Mouse (Mus musculus) embryonic stem cell, embryonic (primary cell): ENCODE data around the gene Kalrn.

Experiments used
- CTCF ChIA-PET, 4 experiments: fragments of 300-600 bp in 2 of 4; fragments of 350-600 bp in 2 of 4; sonication (Branson Sonifier 250); formaldehyde crosslinking; loops; one replicate each; lab custom pipeline; 2022; ENCODE audit warnings: inconsistent platforms in 2 of 4; lab: Charles Lee
- POLR2A ChIA-PET, 4 experiments: fragments of 300-600 bp in 2 of 4; fragments of 350-600 bp in 2 of 4; sonication (Branson Sonifier 250); formaldehyde crosslinking; loops; one replicate each; lab custom pipeline; 2022; ENCODE audit warnings: antibody characterized with exemption in 4 of 4, inconsistent platforms in 1 of 4; lab: Charles Lee

Kalrn gene

GRCm38 (mm10) chr16:34231146-34231545, 342.2 kb downstream of the Kalrn start:
- CTCF ChIA-PET, result interaction anchor here in 2 of 4 experiments (0.6 to 1.0 kb wide), 2 partner anchors 39 to 230 kb away, joined by 3 read pairs; no protein-coding TSS in a partner anchor
- POLR2A ChIA-PET, result no interaction called here

- POLR2A ChIA-PET, result no interaction called here
- CTCF ChIA-PET, result interaction anchor here in 2 of 4 experiments (0.7 to 1.1 kb wide), 2 partner anchors 36 to 147 kb away, joined by 3 read pairs; no protein-coding TSS in a partner anchor
Observed at GRCm38 (mm10) chr16:34229350-34229749, 344.0 kb downstream of the Kalrn start.

DNA sequence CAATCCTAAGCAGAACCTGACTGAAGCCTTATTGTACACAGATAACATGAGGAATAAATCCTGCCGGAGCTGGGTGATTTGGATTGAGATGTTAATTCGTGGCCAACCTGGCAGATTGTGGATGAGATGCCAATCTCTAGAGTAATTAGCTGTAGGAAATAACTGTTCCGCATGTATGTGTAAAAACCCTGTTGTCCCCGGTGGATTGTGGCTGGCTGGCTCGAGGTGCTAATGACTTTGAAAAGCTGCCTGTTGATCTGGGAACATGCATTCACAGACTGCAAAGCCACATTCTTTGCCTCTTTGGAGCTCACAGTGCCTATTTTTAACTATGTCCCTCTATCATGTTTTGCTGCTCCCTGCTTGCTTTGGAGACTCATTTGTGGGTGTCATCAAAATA, 344.7 kb downstream of the Kalrn start:
- ChIA-PET POLR2A (no interaction called here), CTCF (interaction anchor here in 2 of 4 experiments (0.7 to 1.2 kb wide), 2 partner anchors 94 to 146 kb away, joined by 3 read pairs; no protein-coding TSS in a partner anchor)

DNA sequence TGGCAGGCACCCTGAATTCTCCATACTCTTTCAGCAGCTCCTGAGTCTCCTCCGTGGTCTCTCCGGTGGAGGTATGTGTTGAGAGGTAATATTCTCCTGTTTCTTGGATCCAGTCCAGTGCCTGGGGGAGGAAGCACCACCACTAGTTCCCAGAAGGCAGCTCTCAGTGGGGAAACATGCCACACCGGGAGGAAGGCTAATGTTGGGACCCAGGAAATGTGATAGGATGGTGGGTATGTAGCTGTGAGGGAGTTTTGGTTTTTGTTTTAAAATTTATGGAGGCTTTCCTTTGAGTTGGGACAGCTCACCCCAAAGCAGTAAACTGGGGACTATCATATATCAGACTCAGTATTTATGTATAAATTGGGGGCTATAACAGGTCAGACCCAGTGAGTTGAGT, 361.2 kb downstream of the Kalrn start:
- ChIA-PET CTCF (no interaction called here), POLR2A (interaction anchor here in 1 of 4 experiments (0.6 to 1.8 kb wide), 2 partner anchors 23 to 1323 kb away, joined by 5 to 6 read pairs; no protein-coding TSS in a partner anchor)

DNA sequence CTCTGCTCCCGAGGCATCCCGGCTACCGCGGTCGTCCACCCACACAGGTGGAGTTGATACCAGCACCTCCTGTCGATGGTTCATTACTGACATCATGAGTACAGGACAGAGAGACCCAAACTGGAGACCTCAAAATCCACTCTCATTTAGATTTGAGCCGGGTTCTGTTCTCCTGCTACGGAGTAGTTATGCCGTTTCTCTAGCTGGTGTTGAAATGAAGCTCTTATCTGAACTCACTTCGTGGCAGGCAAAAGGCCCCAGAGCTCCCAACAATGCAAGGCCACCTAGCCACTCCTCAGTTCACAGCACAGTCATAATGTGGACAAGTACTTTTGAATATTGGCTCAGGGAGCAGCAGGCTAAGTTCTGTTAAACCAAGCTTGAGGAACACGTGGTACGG, 362.1 kb downstream of the Kalrn start:
- ChIA-PET CTCF (interaction anchor here in 1 of 4 experiments (1.0 kb wide), 1 partner anchor 18 kb away, joined by 3 read pairs; no protein-coding TSS in a partner anchor), POLR2A (interaction anchor here in 2 of 4 experiments (0.9 to 1.8 kb wide), 3 partner anchors 9 to 624 kb away, joined by 3 to 6 read pairs (median 5); no protein-coding TSS in a partner anchor)

GRCm38 (mm10) chr16:34208748-34209147, 364.6 kb downstream of the Kalrn start:
- ChIA-PET CTCF (no interaction called here), POLR2A (interaction anchor here in 1 of 4 experiments (1.2 kb wide), 1 partner anchor 27 kb away, joined by 3 read pairs; no protein-coding TSS in a partner anchor)

GRCm38 (mm10) chr16:34207972-34208371, 365.4 kb downstream of the Kalrn start:
- ChIA-PET POLR2A (interaction anchor here in 1 of 4 experiments (1.1 kb wide), 1 partner anchor 32 kb away, joined by 3 read pairs; no protein-coding TSS in a partner anchor), CTCF (no interaction called here)

DNA sequence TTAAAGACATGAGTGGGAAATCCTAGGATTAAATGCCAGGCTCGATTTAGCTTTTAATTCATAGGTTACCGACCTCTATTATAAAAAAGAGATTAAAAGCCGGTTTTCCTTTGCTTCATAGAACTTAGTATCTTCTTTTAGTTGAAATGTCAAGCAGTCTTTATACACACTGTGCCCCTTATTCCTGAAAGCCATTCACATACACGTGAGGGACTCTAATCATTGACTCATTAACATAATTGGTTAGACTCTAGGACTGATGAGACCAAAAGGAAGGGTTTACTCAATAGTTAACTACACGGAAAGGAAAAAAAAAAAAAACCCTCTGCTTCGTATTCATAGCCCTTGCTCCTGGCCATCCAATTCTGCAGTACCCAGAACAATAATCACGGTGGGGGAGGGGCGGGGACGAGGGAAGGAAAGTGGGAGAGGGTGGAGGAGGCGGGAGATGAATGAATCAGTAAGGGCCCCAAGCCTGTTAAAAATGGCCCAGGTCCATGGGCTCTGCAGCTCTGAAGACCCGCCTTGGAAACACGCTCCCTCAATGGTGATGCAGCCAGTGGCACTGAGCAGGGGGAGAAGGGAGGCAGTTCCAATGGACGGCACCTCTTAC, 368.7 kb downstream of the Kalrn start:
- POLR2A ChIA-PET, result no interaction called here
- CTCF ChIA-PET, result interaction anchor here in 2 of 4 experiments (1.1 to 1.3 kb wide), 2 partner anchors 12 kb away, joined by 3 read pairs; no protein-coding TSS in a partner anchor

GRCm38 (mm10) chr16:34199543-34199942, 373.8 kb downstream of the Kalrn start:
- ChIA-PET POLR2A (no interaction called here), CTCF (interaction anchor here in 1 of 4 experiments (0.6 kb wide), 1 partner anchor 74 kb away, joined by 3 read pairs; no protein-coding TSS in a partner anchor)

DNA sequence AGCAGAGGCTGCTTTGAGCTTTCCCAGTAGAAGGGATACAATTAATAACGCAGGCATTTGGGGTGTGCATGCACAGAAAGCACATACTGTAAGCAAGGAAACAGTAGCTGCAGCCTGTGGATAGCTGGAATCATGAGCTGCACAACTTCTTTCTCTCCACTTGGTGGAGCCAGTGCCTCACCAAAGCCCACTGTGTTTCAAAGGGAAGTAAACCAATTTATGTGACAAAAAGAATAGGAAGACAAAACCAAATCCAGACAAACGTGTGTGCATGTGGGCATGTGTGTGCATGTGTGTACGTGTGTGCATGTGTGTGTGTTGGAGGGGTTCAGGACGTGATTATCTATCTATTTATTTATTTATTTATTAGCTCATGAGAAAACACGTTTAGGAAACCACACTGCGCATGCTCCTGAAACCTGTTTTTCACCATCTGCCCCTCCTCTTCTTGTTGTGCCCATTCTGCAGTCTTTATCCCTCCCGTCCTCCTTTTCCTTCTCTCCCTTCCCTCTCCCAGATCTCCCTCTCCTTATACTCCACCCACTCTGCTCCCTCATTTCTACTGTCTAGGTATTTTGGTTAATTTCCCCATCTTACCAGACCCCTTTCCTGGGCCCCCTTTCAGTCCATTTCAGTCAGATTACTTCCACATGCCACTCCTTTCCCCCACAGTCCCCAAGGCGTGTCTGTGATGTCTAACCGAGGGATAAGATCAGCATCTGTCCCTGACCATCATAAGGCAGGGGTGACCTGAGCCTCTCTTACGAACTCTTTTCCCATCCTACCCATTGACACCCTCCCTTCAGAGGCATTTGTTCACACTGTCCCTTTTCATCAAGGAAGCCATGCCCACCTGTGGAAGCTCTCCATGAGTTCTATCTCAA, 380.1 kb downstream of the Kalrn start:
- ChIA-PET CTCF (interaction anchor here (0.5 to 2.3 kb wide), 42 partner anchors 9 to 762 kb away, joined by 3 to 14 read pairs (median 4); partner anchors contain the start of gene Kalrn (in 1 of the 4)), POLR2A (interaction anchor here in 1 of 4 experiments (0.8 kb wide), 1 partner anchor 23 kb away, joined by 3 read pairs; no protein-coding TSS in a partner anchor)

DNA sequence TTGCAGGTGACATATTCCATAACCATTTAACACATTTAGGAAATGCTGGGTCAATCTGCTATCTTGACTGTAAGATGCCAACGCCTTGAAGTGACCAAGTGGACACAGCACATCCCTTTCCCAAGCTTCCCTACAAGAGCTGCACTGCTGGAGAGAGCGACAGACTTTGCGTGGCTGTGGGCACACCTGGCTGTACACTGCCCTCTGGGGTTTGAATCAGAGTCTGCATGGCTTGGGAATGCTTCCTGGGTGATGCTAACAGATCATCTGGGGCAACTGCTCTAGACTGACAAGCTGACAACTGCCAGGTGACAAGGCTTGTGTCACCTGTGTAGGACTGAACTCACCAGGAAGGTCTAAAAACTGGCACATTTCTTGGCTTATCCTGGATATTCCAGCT, 388.6 kb downstream of the Kalrn start:
- CTCF ChIA-PET, result interaction anchor here (0.6 to 2.7 kb wide), 13 partner anchors 45 to 364 kb away, joined by 3 to 25 read pairs (median 4); no protein-coding TSS in a partner anchor
- POLR2A ChIA-PET, result interaction anchor here in 3 of 4 experiments (1.2 to 1.7 kb wide), 3 partner anchors 9 to 59 kb away, joined by 3 to 9 read pairs (median 4); no protein-coding TSS in a partner anchor

GRCm38 (mm10) chr16:34183186-34183585, 390.1 kb downstream of the Kalrn start:
- CTCF ChIA-PET, result interaction anchor here in 1 of 4 experiments (0.9 to 2.7 kb wide), 2 partner anchors 9 to 58 kb away, joined by 3 to 25 read pairs; no protein-coding TSS in a partner anchor
- POLR2A ChIA-PET, result no interaction called here

- ChIA-PET CTCF (interaction anchor here in 3 of 4 experiments (0.6 to 2.3 kb wide), 6 partner anchors 50 to 225 kb away, joined by 3 to 7 read pairs (median 4); no protein-coding TSS in a partner anchor), POLR2A (interaction anchor here in 3 of 4 experiments (0.6 to 3.8 kb wide), 32 partner anchors 9 to 1047 kb away, joined by 3 to 36 read pairs (median 4); no protein-coding TSS in a partner anchor)
Observed at GRCm38 (mm10) chr16:34175625-34176024, 397.7 kb downstream of the Kalrn start.

DNA sequence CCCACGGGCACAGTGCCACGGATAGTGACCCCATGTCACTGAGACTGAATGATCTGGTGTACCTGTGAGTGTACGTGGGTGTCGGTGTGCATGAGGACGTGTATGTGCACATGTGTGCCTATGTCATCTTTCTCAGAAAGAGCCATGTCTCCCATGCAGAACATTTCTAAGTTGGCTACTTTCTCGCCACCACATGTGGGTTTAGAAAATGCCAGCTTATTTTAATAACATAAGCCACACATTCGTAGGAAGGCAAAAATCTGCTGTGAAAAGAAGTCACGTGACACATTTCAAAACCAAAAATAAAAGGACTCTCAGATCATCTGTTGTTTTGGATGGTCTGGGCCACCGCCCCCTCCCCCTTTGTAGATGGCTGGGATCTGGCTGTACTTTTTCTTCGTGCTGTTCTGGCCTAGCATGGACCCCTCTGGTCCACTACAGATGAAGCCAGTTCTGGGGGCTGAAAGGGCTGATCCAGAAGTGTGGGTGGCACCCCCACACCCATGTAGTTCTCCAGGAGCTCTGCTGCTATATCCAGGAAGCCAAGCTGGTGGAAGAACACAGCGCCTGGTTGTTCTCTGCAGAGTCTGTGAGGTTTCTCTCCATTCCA, 400.7 kb downstream of the Kalrn start:
- CTCF ChIA-PET, result no interaction called here
- POLR2A ChIA-PET, result interaction anchor here in 1 of 4 experiments (3.8 kb wide), 1 partner anchor 18 kb away, joined by 36 read pairs; no protein-coding TSS in a partner anchor

DNA sequence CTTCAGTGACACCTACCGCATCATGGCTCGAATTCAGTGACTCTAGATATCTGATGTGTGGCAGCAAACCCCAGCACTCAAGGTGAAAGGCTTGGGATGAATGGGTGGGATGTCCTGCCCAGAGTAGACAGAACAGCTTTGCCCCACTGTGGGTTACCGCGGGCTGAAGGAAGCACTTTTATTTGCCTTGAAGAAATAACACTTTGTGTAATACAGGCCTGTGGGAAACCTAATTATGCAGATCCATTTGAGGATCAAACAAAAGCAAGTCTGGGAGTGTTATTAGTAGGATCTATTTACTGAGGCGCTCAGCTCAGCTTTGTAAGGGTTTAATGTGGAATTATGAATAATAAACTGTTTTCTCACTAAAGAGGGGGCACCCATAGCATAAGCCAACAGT, 406.3 kb downstream of the Kalrn start:
- ChIA-PET CTCF (no interaction called here), POLR2A (interaction anchor here in 3 of 4 experiments (1.0 to 1.8 kb wide), 3 partner anchors 9 to 185 kb away, joined by 3 to 5 read pairs (median 3); no protein-coding TSS in a partner anchor)

GRCm38 (mm10) chr16:34163086-34163485, 410.2 kb downstream of the Kalrn start:
- CTCF ChIA-PET, result interaction anchor here in 1 of 4 experiments (0.7 kb wide), 1 partner anchor 148 kb away, joined by 4 read pairs; no protein-coding TSS in a partner anchor
- POLR2A ChIA-PET, result interaction anchor here in 2 of 4 experiments (1.4 to 2.6 kb wide), 3 partner anchors 11 to 13 kb away, joined by 3 to 10 read pairs (median 7); no protein-coding TSS in a partner anchor

DNA sequence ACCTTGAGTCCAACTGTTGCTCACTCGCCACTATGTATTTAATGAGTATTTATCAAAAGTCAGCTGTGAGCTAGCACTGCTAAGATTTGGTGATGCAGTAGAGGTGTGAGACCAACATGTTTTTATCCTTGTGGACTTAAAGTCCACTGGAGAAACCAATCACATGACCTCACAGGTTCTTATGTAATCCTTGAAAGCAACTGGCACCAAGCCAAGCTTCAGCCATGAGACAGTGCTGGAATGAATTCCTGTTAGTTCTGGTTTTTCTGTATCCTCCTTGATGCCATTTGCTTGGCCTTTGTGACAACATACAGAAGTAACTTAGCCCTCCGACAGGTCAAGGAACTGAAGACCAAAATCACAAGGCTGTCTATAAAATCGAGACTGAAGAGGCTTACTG, 413.8 kb downstream of the Kalrn start:
- ChIA-PET CTCF (no interaction called here), POLR2A (interaction anchor here in 2 of 4 experiments (0.6 to 1.8 kb wide), 4 partner anchors 9 to 207 kb away, joined by 3 to 8 read pairs (median 5); no protein-coding TSS in a partner anchor)
